Mouse (Mus musculus) brain, embryonic 14.5 days (tissue): ENCODE data around the gene Itm2c. TPM values are rescaled to one million over a fixed set of nuclear protein-coding genes. Genes with fewer than 3 reads are reported as not detected.

ENCODE experiments used
- DNase-seq: peaks from one replicate; pipeline ENCODE4 v3.0.0-alpha.2; 2011; ENCODE audit warnings: low read depth
- CTCF ChIP-seq: fragments of 200-500 bp; IDR thresholded peaks from 2 replicates; pipeline ENCODE4 v1.5.1; 2012; ENCODE audit warnings: inconsistent platforms, mild to moderate bottlenecking, moderate library complexity, borderline replicate concordance; ENCODE audit not compliant: insufficient read depth, insufficient read length; ENCODE audit errors: extremely low read depth
- POLR2A ChIP-seq: fragments of 200-500 bp; IDR thresholded peaks from 2 replicates; pipeline ENCODE4 v1.6.1; 2012; ENCODE audit warnings: mild to moderate bottlenecking, inconsistent platforms, borderline replicate concordance; ENCODE audit not compliant: poor library complexity, insufficient read depth, insufficient read length, severe bottlenecking; ENCODE audit errors: extremely low read depth
- polyA plus RNA-seq: library from polyadenylated mRNA; depleted of rRNA; stranded (reverse); fragments of >200 nt; gene quantifications from 2 replicates; pipeline ENCODE4 v1.2.3, GENCODE M21; 2012

Gene Itm2c
- polyA plus RNA-seq, 1 experiment = 160 TPM

- TF ChIP-seq POLR2A = no peak
- no peak for TF ChIP-seq CTCF
- no peak for DNase-seq
Observed at GRCm38 (mm10) chr1:85906892-85907291, 12.8 kb downstream of the Itm2c start.

GRCm38 (mm10) chr1:85908754-85909590 lies 14.9 kb downstream of the Itm2c start:
- no peak for DNase-seq
- TF ChIP-seq POLR2A (no peak), CTCF (no peak)

GRCm38 (mm10) chr1:85913078-85913755 lies 19.1 kb downstream of the Itm2c start:
- no peak for TF ChIP-seq POLR2A
- no peak for TF ChIP-seq CTCF

GRCm38 (mm10) chr1:85915890-85916289 lies 21.8 kb downstream of the Itm2c start:
- DNase-seq = no peak
- TF ChIP-seq CTCF = no peak
- TF ChIP-seq POLR2A = no peak

More at GRCm38 (mm10) chr1:85913078-85913755, 19.1 kb downstream of the Itm2c start:
- no peak for DNase-seq

GRCm38 (mm10) chr1:85916830-85917450 lies 22.9 kb downstream of the Itm2c start:
- TF ChIP-seq CTCF = no peak
- no peak for TF ChIP-seq POLR2A
- peak; percentile 96 for DNase-seq

GRCm38 (mm10) chr1:85919621-85920020 lies 25.5 kb downstream of the Itm2c start:
- no peak for TF ChIP-seq POLR2A
- TF ChIP-seq CTCF = no peak
- DNase-seq = no peak

GRCm38 (mm10) chr1:85921725-85922124 lies 27.6 kb downstream of the Itm2c start:
- peak; percentile 69 for DNase-seq

GRCm38 (mm10) chr1:85922127-85922864 lies 28.2 kb downstream of the Itm2c start:
- DNase-seq = peak; percentile 84
- TF ChIP-seq POLR2A = no peak
- TF ChIP-seq CTCF = no peak

More at GRCm38 (mm10) chr1:85921725-85922124, 27.6 kb downstream of the Itm2c start:
- TF ChIP-seq POLR2A (no peak), CTCF (no peak)

GRCm38 (mm10) chr1:85922865-85923211 lies 28.8 kb downstream of the Itm2c start:
- no peak for DNase-seq
- TF ChIP-seq CTCF = no peak
- no peak for TF ChIP-seq POLR2A

GRCm38 (mm10) chr1:85925183-85925582 lies 31.1 kb downstream of the Itm2c start:
- no peak for DNase-seq
- no peak for TF ChIP-seq CTCF
- no peak for TF ChIP-seq POLR2A

GRCm38 (mm10) chr1:85928057-85928687 lies 34.1 kb downstream of the Itm2c start, which contains the start of gene 4933407L21Rik:
Gene 4933407L21Rik (plus strand): TSS chr1:85928483.
- TF ChIP-seq POLR2A (no peak), CTCF (no peak)
- peak; percentile 97 for DNase-seq
